Mouse (Mus musculus) small intestine, adult 2 months (tissue): ENCODE results near the gene Akap13.

ENCODE experiments used
- CTCF ChIP-seq: fragments of 200-500 bp; IDR thresholded peaks from 2 replicates; pipeline ENCODE4 v1.5.1; 2012; ENCODE audit warnings: low read depth, mild to moderate bottlenecking, control low read depth, inconsistent platforms, low read length, moderate library complexity, mixed read lengths; ENCODE audit not compliant: insufficient replicate concordance, insufficient read length; ENCODE audit errors: extremely low read depth
- POLR2A ChIP-seq: fragments of 200-500 bp; IDR thresholded peaks from 2 replicates; pipeline ENCODE4 v1.6.1; 2012; ENCODE audit warnings: low read depth, mild to moderate bottlenecking, control low read depth, inconsistent platforms, low read length, moderate library complexity

DNA sequence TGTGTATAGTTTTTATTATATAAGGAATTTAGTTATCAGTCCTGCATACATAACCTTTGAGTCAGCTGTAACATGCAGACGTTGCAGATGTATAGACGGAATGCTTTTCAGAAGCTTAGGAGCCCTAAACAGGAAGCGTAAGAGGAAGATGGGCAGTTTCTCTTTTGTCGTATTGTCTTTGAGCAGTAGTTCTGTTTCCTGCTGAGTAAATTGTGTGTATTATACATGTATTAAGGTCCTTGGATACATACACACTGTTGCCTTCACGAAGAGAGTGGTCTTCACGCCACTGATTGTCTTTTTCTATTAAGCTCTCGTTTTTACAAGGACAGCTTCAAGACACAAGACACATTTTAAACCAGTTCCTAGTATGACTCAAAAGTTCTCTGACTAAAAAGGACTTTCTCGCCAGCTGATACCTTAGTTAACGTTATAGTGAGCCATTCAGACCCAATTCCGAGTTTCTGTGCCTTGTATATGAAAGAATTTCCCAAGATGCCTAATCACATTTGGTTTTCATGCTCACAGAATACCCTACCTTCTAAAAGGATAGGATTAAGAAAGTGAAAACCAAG is 245.5 kb downstream of the Akap13 start:
- no peak for TF ChIP-seq CTCF
- no peak for TF ChIP-seq POLR2A
